Mouse (Mus musculus): ENCODE results near the gene Ceacam20. TPM values are rescaled to one million over a fixed set of nuclear protein-coding genes. Genes with fewer than 3 reads are reported as not detected.

Gene Ceacam20
- polyA plus RNA-seq, 1 experiment: not detected

GRCm38 (mm10) chr7:20009987-20010386, 44.8 kb downstream of the Ceacam20 start:
- no peak for DNase-seq (ENCODE audit: low read depth in 1 of 2, low spot score in 2 of 2)
- Histone ChIP-seq H3K4me1 (ENCODE audit: control insufficient read depth, insufficient read depth, insufficient read length) (no peaks in the 10 kb centered on the region), H3K4me3 (ENCODE audit: extremely low read depth, insufficient read depth, insufficient read length) (no peak overlapping the region), H3K27me3 (ENCODE audit: control insufficient read depth, insufficient read depth, low read length) (no peaks in the 10 kb centered on the region), H3K27ac (ENCODE audit: insufficient read depth, low read length) (no peak overlapping the region), H3K36me3 (ENCODE audit: control insufficient read depth, insufficient read depth, low read length) (no peaks in the 10 kb centered on the region)
- TF ChIP-seq POLR2A (IDR thresholded peaks at IDR 0.05; ENCODE audit: low read depth, low read length) (no peak), CTCF (IDR thresholded peaks at IDR 0.05; ENCODE audit: extremely low read depth, insufficient read depth, insufficient read length, insufficient replicate concordance) (no peak)
- WGBS: 78% methylated on average over 2 of the region's 2 CpGs

Other genes with a start within 250 kb of the Ceacam20 start
- 51.1 and 66.8 TPM in 2 replicates for gene Tomm40, start 250.0 kb upstream of the Ceacam20 start, polyA plus RNA-seq (2012; rRNA removed)
- gene Nectin2, start 214.9 kb upstream of the Ceacam20 start, polyA plus RNA-seq (2012; rRNA removed): 23.3 and 24.4 TPM in 2 replicates
- gene Bcam, start 194.4 kb upstream of the Ceacam20 start, polyA plus RNA-seq (2012; rRNA removed): 30.1 and 39.8 TPM in 2 replicates
- gene Cblc, start 168.6 kb upstream of the Ceacam20 start, polyA plus RNA-seq (2012; rRNA removed): 1.4 TPM in 2 replicates
- gene Bcl3, start 142.6 kb upstream of the Ceacam20 start, polyA plus RNA-seq (2012; rRNA removed): 102 and 149 TPM in 2 replicates
- gene Gm19345, start 113.4 kb upstream of the Ceacam20 start, polyA plus RNA-seq (2012; rRNA removed): 0.45 TPM in 1 of 2 replicates, not detected in the other
- gene Ceacam16, start 104.1 kb upstream of the Ceacam20 start, polyA plus RNA-seq (2012; rRNA removed): 17.0 and 21.7 TPM in 2 replicates
- gene Ceacam19, start 77.4 kb upstream of the Ceacam20 start, polyA plus RNA-seq (2012; rRNA removed): 0.09 and 0.22 TPM in 2 replicates
- gene Pvr, start 44.3 kb upstream of the Ceacam20 start, polyA plus RNA-seq (2012; rRNA removed): 6.6 and 8.0 TPM in 2 replicates
- gene Igsf23, start 14.7 kb upstream of the Ceacam20 start, polyA plus RNA-seq (2012; rRNA removed): 1.2 and 3.9 TPM in 2 replicates
- gene Nlrp9b, start 26.1 kb downstream of the Ceacam20 start, polyA plus RNA-seq (2012; rRNA removed): not detected in 2 replicates
- not detected in 2 replicates for gene Vmn1r91, start 134.3 kb downstream of the Ceacam20 start, polyA plus RNA-seq (2012; rRNA removed)
- gene Gm16442, start 157.2 kb downstream of the Ceacam20 start, polyA plus RNA-seq (2012; rRNA removed): not detected in 2 replicates
- gene Vmn1r93, start 173.7 kb downstream of the Ceacam20 start, polyA plus RNA-seq (2012; rRNA removed): not detected in 2 replicates
- gene Vmn1r94, start 203.0 kb downstream of the Ceacam20 start, polyA plus RNA-seq (2012; rRNA removed): not detected in 2 replicates
- gene Vmn1r95, start 228.3 kb downstream of the Ceacam20 start, polyA plus RNA-seq (2012; rRNA removed): not detected in 2 replicates
- gene Gm6164, start 240.2 kb downstream of the Ceacam20 start, polyA plus RNA-seq (2012; rRNA removed): not detected in 2 replicates